Mouse (Mus musculus) lung, embryonic 14.5 days (tissue): ENCODE measurements at regions not wholly inside any gene's neighbourhood (a gene's known extent, or its start where the extent isn't known, plus 50 kb on each side); places are given as distances from the start of the nearest gene placed in this dataset.

Experiments used
- ATAC-seq: fragments of 200-750 bp; cut with Nextera tagmentation; 2 replicates; pipeline ENCODE4 v1.8.0; 2017; ENCODE audit warnings: mild to moderate bottlenecking, moderate TSS enrichment, moderate library complexity; ENCODE audit not compliant: insufficient read depth
- DNase-seq: peaks from one replicate; pipeline ENCODE4 v3.0.0-alpha.2; 2015
- H3K27ac ChIP-seq: fragments of 300-500 bp; sonication (generic); 2 replicates; pipeline ENCODE4 v1.5.1; 2014; ENCODE audit warnings: low read depth, mild to moderate bottlenecking, moderate library complexity
- H3K27me3 ChIP-seq: fragments of 300-500 bp; sonication (generic); 2 replicates; pipeline ENCODE4 v1.6.1; 2014; ENCODE audit warnings: low read length, control low read depth; ENCODE audit not compliant: insufficient read depth
- H3K36me3 ChIP-seq: fragments of 300-500 bp; sonication (generic); 2 replicates; pipeline ENCODE4 v1.6.1; 2014; ENCODE audit warnings: control low read depth; ENCODE audit not compliant: insufficient read depth
- H3K4me1 ChIP-seq: fragments of 300-500 bp; sonication (generic); 2 replicates; pipeline ENCODE4 v1.6.1; 2014; ENCODE audit warnings: antibody characterized with exemption, control low read depth; ENCODE audit not compliant: insufficient read depth
- H3K4me2 ChIP-seq: fragments of 300-500 bp; sonication (generic); 2 replicates; pipeline ENCODE4 v1.6.1; 2014; ENCODE audit warnings: mild to moderate bottlenecking
- H3K4me3 ChIP-seq: fragments of 300-500 bp; sonication (generic); 2 replicates; pipeline ENCODE4 v1.5.1; 2014; ENCODE audit warnings: low read depth, low read length
- H3K9ac ChIP-seq: fragments of 300-500 bp; sonication (generic); 2 replicates; pipeline ENCODE4 v1.6.1; 2014
- H3K9me3 ChIP-seq: fragments of 300-500 bp; sonication (generic); 2 replicates; pipeline ENCODE4 v1.6.1; 2016; ENCODE audit warnings: low read depth, low read length, control low read depth
- CTCF ChIP-seq: IDR thresholded peaks from 2 replicates; pipeline ENCODE4 v1.5.1; 2016; ENCODE audit warnings: antibody characterized with exemption, low read depth
- WGBS: fragments of 180-500 bp; shearing (Covaris S2); extraction: QIAGEN DNeasy Blood & Tissue Kit; methylation state at CpG from one replicate; pipeline ENCODE4 v1.1.7; 2014; 5-methylcytosine and 5-hydroxymethylcytosine counted together

GRCm38 (mm10) chr5:111944273-111944971, 210.7 kb downstream of the Gm26897 start:
- no peak for TF ChIP-seq CTCF
- ATAC-seq: peak; percentile 69; the same call in 1 of the 2 replicates
- Histone ChIP-seq H3K4me3 (no peak overlapping the region), H3K27me3 (no peaks in the 10 kb centered on the region), H3K36me3 (no peaks in the 10 kb centered on the region), H3K27ac (no peak overlapping the region), H3K4me1 (no peaks in the 10 kb centered on the region), H3K9ac (no peak overlapping the region), H3K4me2 (peak overlapping the region; percentile 43; the same call in 1 of the 2 replicates), H3K9me3 (no peaks in the 10 kb centered on the region)
- 11% methylated on average over 27 of the region's 28 CpGs for WGBS
- peak; percentile 55 for DNase-seq

- H3K9ac ChIP-seq: no peak overlapping the region
- 39% methylated on average over 3 of the region's 3 CpGs for WGBS
- no peaks in the 10 kb centered on the region for H3K36me3 ChIP-seq
- peak overlapping the region; percentile 43; the same call in 1 of the 2 replicates for H3K4me2 ChIP-seq
- no peaks in the 10 kb centered on the region for H3K9me3 ChIP-seq
- ATAC-seq (peak; percentile 60), DNase-seq (no peak)
- H3K27me3 ChIP-seq: no peaks in the 10 kb centered on the region
- no peaks in the 10 kb centered on the region for H3K4me1 ChIP-seq
- no peak overlapping the region for H3K4me3 ChIP-seq
- H3K27ac ChIP-seq: no peak overlapping the region
- no peak for TF ChIP-seq CTCF
Observed at GRCm38 (mm10) chr5:111944972-111945285, 211.2 kb downstream of the Gm26897 start.

- DNase-seq (no peak), ATAC-seq (no peak)
- Histone ChIP-seq H3K4me3 (no peak overlapping the region), H3K27ac (no peak overlapping the region), H3K36me3 (no peaks in the 10 kb centered on the region), H3K27me3 (no peaks in the 10 kb centered on the region), H3K9me3 (no peaks in the 10 kb centered on the region), H3K4me2 (no peak overlapping the region), H3K9ac (no peak overlapping the region), H3K4me1 (no peaks in the 10 kb centered on the region)
- no peak for TF ChIP-seq CTCF
- WGBS: 82% methylated on average over 11 of the region's 11 CpGs
Observed at GRCm38 (mm10) chr5:111946281-111946680, 212.6 kb downstream of the Gm26897 start.

- no peaks in the 10 kb centered on the region for H3K9me3 ChIP-seq
- H3K4me3 ChIP-seq: no peak overlapping the region
- 49% methylated on average over 28 of the region's 28 CpGs for WGBS
- H3K36me3 ChIP-seq: no peaks in the 10 kb centered on the region
- H3K27ac ChIP-seq: no peak overlapping the region
- 0 out of 2 replicates have a peak overlapping the region, but pooled peaks have one; percentile 15 for H3K4me2 ChIP-seq
- peak; percentile 70 for DNase-seq
- no peak for ATAC-seq
- no peak overlapping the region for H3K9ac ChIP-seq
- no peaks in the 10 kb centered on the region for H3K4me1 ChIP-seq
- H3K27me3 ChIP-seq: no peaks in the 10 kb centered on the region
- TF ChIP-seq CTCF: no peak
Observed at GRCm38 (mm10) chr5:111957698-111958097, 224.0 kb downstream of the Gm26897 start.

- Histone ChIP-seq H3K4me2 (0 out of 2 replicates have a peak overlapping the region, but pooled peaks have one; percentile 15), H3K9me3 (no peaks in the 10 kb centered on the region), H3K27me3 (no peaks in the 10 kb centered on the region), H3K4me1 (no peaks in the 10 kb centered on the region), H3K36me3 (no peaks in the 10 kb centered on the region), H3K27ac (no peak overlapping the region), H3K9ac (no peak overlapping the region), H3K4me3 (no peak overlapping the region)
- ATAC-seq (no peak), DNase-seq (peak; percentile 45)
- 32% methylated on average over 17 of the region's 17 CpGs for WGBS
- TF ChIP-seq CTCF: no peak
Observed at GRCm38 (mm10) chr5:111958226-111958625, 224.5 kb downstream of the Gm26897 start.

- Histone ChIP-seq H3K9ac (no peak overlapping the region), H3K36me3 (no peaks in the 10 kb centered on the region), H3K4me1 (no peaks in the 10 kb centered on the region), H3K9me3 (no peaks in the 10 kb centered on the region), H3K27ac (no peak overlapping the region), H3K4me3 (no peak overlapping the region), H3K27me3 (no peaks in the 10 kb centered on the region), H3K4me2 (no peak overlapping the region)
- ATAC-seq (no peak), DNase-seq (no peak)
- 83% methylated on average over 7 of the region's 7 CpGs for WGBS
- TF ChIP-seq CTCF: no peak
Observed at GRCm38 (mm10) chr5:111965311-111965710, 231.6 kb downstream of the Gm26897 start.

- Histone ChIP-seq H3K27ac (no peak overlapping the region), H3K9me3 (no peaks in the 10 kb centered on the region), H3K4me2 (no peak overlapping the region), H3K4me1 (no peaks in the 10 kb centered on the region), H3K9ac (no peak overlapping the region), H3K27me3 (no peaks in the 10 kb centered on the region), H3K36me3 (no peaks in the 10 kb centered on the region), H3K4me3 (no peak overlapping the region)
- 53% methylated on average over 11 of the region's 11 CpGs for WGBS
- TF ChIP-seq CTCF: no peak
- DNase-seq (no peak), ATAC-seq (no peak)
Observed at GRCm38 (mm10) chr5:111968121-111968520, 234.4 kb downstream of the Gm26897 start.

- Histone ChIP-seq H3K9ac (no peak overlapping the region), H3K4me1 (no peaks in the 10 kb centered on the region), H3K36me3 (no peaks in the 10 kb centered on the region), H3K9me3 (no peaks in the 10 kb centered on the region), H3K27me3 (no peaks in the 10 kb centered on the region), H3K4me2 (no peak overlapping the region), H3K4me3 (no peak overlapping the region), H3K27ac (no peak overlapping the region)
- TF ChIP-seq CTCF: no peak
- ATAC-seq (no peak), DNase-seq (no peak)
- WGBS: 68% methylated on average over 1 of the region's 1 CpGs
Observed at GRCm38 (mm10) chr5:111968701-111969100, 235.0 kb downstream of the Gm26897 start.
